In the genomic region with DNA sequence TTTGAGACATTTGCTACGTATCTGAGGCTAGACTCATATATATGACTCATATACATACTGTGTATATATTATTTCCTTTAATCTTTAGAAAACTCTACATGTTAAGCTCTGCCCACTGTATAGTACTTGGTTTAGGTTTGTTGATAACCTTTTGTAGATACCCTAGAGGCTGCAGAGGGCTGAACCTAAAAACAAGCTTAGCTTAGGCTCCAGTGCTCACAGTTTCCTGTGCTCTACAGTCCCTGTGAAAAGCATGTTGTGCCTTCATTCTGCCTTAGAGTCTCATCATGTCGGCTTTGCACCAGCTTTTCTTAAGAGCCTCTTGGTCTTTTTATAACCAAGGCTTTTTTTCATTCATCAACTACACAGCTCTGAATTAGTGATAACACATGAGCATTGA, we compare ENCODE assay signal across 16 mouse cellular contexts.
"Had no signal": no experiment of that assay in that cellular context is flagged by ENCODE, and none has a peak within 500 bp of the region (broad histone marks: within the 10 kb centered on the region; RNA-seq: fewer than 3 reads in every experiment).

No protein-coding gene starts in this region.

- H3K27ac ChIP-seq: lung, embryonic 15.5 days; midbrain, embryonic 10.5 days; midbrain, embryonic 12.5 days; stomach, embryonic 15.5 days; stomach, postnatal 0 days had no signal

- H3K4me1 ChIP-seq: stomach, embryonic 15.5 days had no signal

- H3K4me3 ChIP-seq: lung, embryonic 15.5 days; midbrain, embryonic 10.5 days; midbrain, embryonic 12.5 days; myocyte; stomach, embryonic 15.5 days had no signal

- H3K36me3 ChIP-seq: lung, embryonic 15.5 days; midbrain, embryonic 12.5 days; stomach, embryonic 15.5 days had no signal

- H3K4me2 ChIP-seq: lung, embryonic 15.5 days; midbrain, embryonic 12.5 days; stomach, embryonic 15.5 days had no signal

- ATAC-seq: lung, postnatal 0 days; midbrain, embryonic 16.5 days had no signal

- H3K27me3 ChIP-seq: lung, embryonic 15.5 days; midbrain, embryonic 12.5 days; stomach, embryonic 15.5 days had no signal

- H3K9me3 ChIP-seq: lung, embryonic 15.5 days; midbrain, embryonic 10.5 days; midbrain, embryonic 12.5 days; stomach, embryonic 15.5 days had no signal

- DNase-seq: lung, adult 2 months; lung, postnatal 14 days; lung, postnatal 4 days; midbrain, embryonic 14.5 days; right cerebral cortex, postnatal 14 days; thymus, adult 2 months; thymus, postnatal 25 days; thymus, postnatal 4 days had no signal

- H3K9ac ChIP-seq: lung, embryonic 15.5 days; midbrain, embryonic 12.5 days; stomach, embryonic 15.5 days had no signal
